8 mouse cellular contexts compared by ENCODE assay signal in the genomic region with DNA sequence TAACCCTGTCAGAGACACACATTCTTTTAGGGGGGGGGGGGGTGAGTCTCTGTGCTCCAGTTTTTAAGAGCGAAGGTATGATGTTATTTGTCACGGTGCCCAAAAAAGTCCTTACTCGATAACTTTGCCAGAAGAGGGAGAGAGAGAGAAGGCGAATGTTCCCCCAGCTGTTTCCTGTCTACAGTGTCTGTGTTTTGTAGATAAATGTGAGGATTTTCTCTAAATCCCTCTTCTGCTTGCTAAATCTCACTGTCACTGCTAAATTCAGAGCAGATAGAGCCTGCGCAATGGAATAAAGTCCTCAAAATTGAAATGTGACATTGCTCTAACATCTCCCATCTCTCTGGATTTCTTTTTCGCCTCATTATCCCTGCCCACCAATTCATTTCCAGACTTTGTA. TPM values are rescaled to one million over a fixed set of nuclear protein-coding genes. Genes with fewer than 3 reads are reported as not detected.
DNase-seq lines count a peak whose midpoint lies in the region; ATAC-seq and TF ChIP-seq lines count a peak whose summit lies in the region.

No protein-coding gene starts in this region.

- WGBS in embryonic facial prominence, embryonic 13.5 days, result 5% methylated on average over 6 of the region's 6 CpGs
- WGBS in hindbrain, embryonic 11.5 days, result 51% methylated on average over 6 of the region's 6 CpGs
- 9% methylated on average over 6 of the region's 6 CpGs for WGBS in stomach, embryonic 14.5 days

- peak overlapping the region; percentile 81 for H3K4me2 ChIP-seq in embryonic facial prominence, embryonic 13.5 days
- no peak overlapping the region for H3K4me2 ChIP-seq in hindbrain, embryonic 11.5 days (replicated peaks; ENCODE audit: low read depth, low read length)
- peak overlapping the region; percentile 2 for H3K4me2 ChIP-seq in stomach, embryonic 14.5 days (replicated peaks; ENCODE audit: low read depth, low read length)

- peak overlapping the region; percentile 75 for H3K4me3 ChIP-seq in gastrocnemius, adult 2 months
- peak overlapping the region; percentile 62 for H3K4me3 ChIP-seq in embryonic facial prominence, embryonic 13.5 days
- no peak overlapping the region for H3K4me3 ChIP-seq in hindbrain, embryonic 11.5 days (ENCODE audit: low read depth, low read length)
- peak overlapping the region; percentile 65 for H3K4me3 ChIP-seq in stomach, embryonic 14.5 days (ENCODE audit: low read depth, low read length)

- ATAC-seq in embryonic facial prominence, embryonic 13.5 days (ENCODE audit: insufficient number of reproducible peaks, insufficient read depth, low FRiP score, low TSS enrichment, low read depth), result no peak
- no peak for ATAC-seq in hindbrain, embryonic 11.5 days (ENCODE audit: low FRiP score)
- ATAC-seq in stomach, embryonic 14.5 days (ENCODE audit: insufficient number of reproducible peaks, insufficient read depth, low FRiP score, low read depth), result peak; percentile 39; the same call in 1 of the 2 replicates

- peak overlapping the region; percentile 82 for H3K27ac ChIP-seq in gastrocnemius, adult 2 months
- H3K27ac ChIP-seq in embryonic facial prominence, embryonic 13.5 days, result peak overlapping the region; percentile 94
- no peak overlapping the region for H3K27ac ChIP-seq in hindbrain, embryonic 11.5 days (ENCODE audit: low read depth, low read length)
- H3K27ac ChIP-seq in stomach, embryonic 14.5 days (ENCODE audit: low read length), result peak overlapping the region; percentile 98

- peak; percentile 19 for DNase-seq in gastrocnemius, adult 2 months
- DNase-seq in gastrocnemius, postnatal 10 days, result no peak
- peak; percentile 17 for DNase-seq in hindbrain, embryonic 11.5 days (ENCODE audit: low spot score)
- peak; percentile 6 for DNase-seq in liver
- no peak for DNase-seq in layer of hippocampus, postnatal 14 days (ENCODE audit: low spot score in 2 of 2)
- DNase-seq in layer of hippocampus, adult 11-12 months (ENCODE audit: low spot score), result no peak

- peaks cover 71% of the 10 kb centered on the region for H3K4me1 ChIP-seq in embryonic facial prominence, embryonic 13.5 days
- peaks cover 2% of the 10 kb centered on the region; the same call in 1 of the 2 replicates for H3K4me1 ChIP-seq in hindbrain, embryonic 11.5 days (replicated peaks; ENCODE audit: control insufficient read depth, insufficient read depth, low read length)
- peaks cover 21% of the 10 kb centered on the region for H3K4me1 ChIP-seq in stomach, embryonic 14.5 days (ENCODE audit: control insufficient read depth, insufficient read depth, low read length)

- intact Hi-C loops in gastrocnemius, adult 2 months (cut with DNase I), result loop anchor here (5.0 kb wide), 1 partner anchor 113 kb away; no protein-coding TSS in a partner anchor

- peaks cover 8% of the 10 kb centered on the region; the same call in 1 of the 2 replicates for H3K27me3 ChIP-seq in embryonic facial prominence, embryonic 13.5 days
- H3K27me3 ChIP-seq in hindbrain, embryonic 11.5 days (ENCODE audit: control insufficient read depth, insufficient read depth, low read length), result no peaks in the 10 kb centered on the region
- H3K27me3 ChIP-seq in stomach, embryonic 14.5 days (ENCODE audit: control insufficient read depth, insufficient read depth, low read length), result no peaks in the 10 kb centered on the region

- no peaks in the 10 kb centered on the region; the same call in 1 of the 2 replicates for H3K9me3 ChIP-seq in embryonic facial prominence, embryonic 13.5 days
- no peaks in the 10 kb centered on the region for H3K9me3 ChIP-seq in hindbrain, embryonic 11.5 days (ENCODE audit: control insufficient read depth, low read length)
- H3K9me3 ChIP-seq in stomach, embryonic 14.5 days (ENCODE audit: control insufficient read depth, low read depth, low read length), result peaks cover 7% of the 10 kb centered on the region; the same call in 1 of the 2 replicates

- no peak for TF ChIP-seq CTCF in gastrocnemius, adult 2 months (IDR thresholded peaks at IDR 0.05)

- H3K36me3 ChIP-seq in embryonic facial prominence, embryonic 13.5 days, result no peaks in the 10 kb centered on the region
- H3K36me3 ChIP-seq in hindbrain, embryonic 11.5 days (ENCODE audit: control insufficient read depth, insufficient read depth, low read length), result no peaks in the 10 kb centered on the region
- no peaks in the 10 kb centered on the region for H3K36me3 ChIP-seq in stomach, embryonic 14.5 days (ENCODE audit: control insufficient read depth, insufficient read depth, low read length)

- H3K9ac ChIP-seq in embryonic facial prominence, embryonic 13.5 days, result no peak overlapping the region; the same call in 1 of the 2 replicates
- H3K9ac ChIP-seq in hindbrain, embryonic 11.5 days (ENCODE audit: low read depth, low read length), result no peak overlapping the region
- 0 out of 2 replicates have a peak overlapping the region, but pooled peaks have one; percentile 80 for H3K9ac ChIP-seq in stomach, embryonic 14.5 days (replicated peaks; ENCODE audit: low read depth, low read length)

RNA-seq across cellular contexts. Expression of a gene that starts 0.9 kb away (rescaled TPM):
- 10 to 100 TPM; 17.9 to 18.9 TPM for total RNA-seq in gastrocnemius, adult 2 months (2021)
- 100 to 1,000 TPM in 1 of 2 experiments, 10 to 100 TPM in 1; 86.1 to 102 TPM for total RNA-seq in gastrocnemius, postnatal 10 days (2021)
- 70.6 and 74.3 TPM in 2 replicates for polyA plus RNA-seq in embryonic facial prominence, embryonic 13.5 days (2015; fragmentation: Nextera tagmentation; extraction: Ambion mirVana)
- polyA plus RNA-seq in hindbrain, embryonic 11.5 days (2014; fragmentation: Nextera tagmentation; extraction: Ambion mirVana), result 32.7 and 33.8 TPM in 2 replicates
- polyA plus RNA-seq in stomach, embryonic 14.5 days (2014; fragmentation: Nextera tagmentation; extraction: Ambion mirVana), result 167 and 172 TPM in 2 replicates
- 10 to 100 TPM; 12.7 to 16.0 TPM for total RNA-seq in layer of hippocampus, postnatal 14 days (2021)

Comparison
In these comparisons a context has a peak if more than half of its experiments do, and no peak if none do; other contexts are left out.
1. DNase-seq: peak in gastrocnemius, adult 2 months (single experiment), hindbrain, embryonic 11.5 days (single experiment) and liver (single experiment); none in gastrocnemius, postnatal 10 days (single experiment), layer of hippocampus, postnatal 14 days (0 of 2) and layer of hippocampus, adult 11-12 months (single experiment).
2. RNA of a gene that starts 0.9 kb away (total RNA-seq): 86.1 to 102 TPM in gastrocnemius, postnatal 10 days; 17.9 to 18.9 TPM in gastrocnemius, adult 2 months and 12.7 to 16.0 TPM in layer of hippocampus, postnatal 14 days; every median in the first group is over 4 times any median in the second.